Mouse (Mus musculus): Measurements from ENCODE around the gene Tmem52b. TPM values are rescaled to one million over a fixed set of nuclear protein-coding genes. Genes with fewer than 3 reads are reported as not detected.

Gene Tmem52b
- polyA plus RNA-seq, 1 experiment from 2014 or later = not detected

GRCm38 (mm10) chr6:129532556-129532941 is 20.2 kb downstream of the Tmem52b start:
- H3K9ac ChIP-seq = peak overlapping the region; percentile 63; the same call in 1 of the 2 replicates
- peak overlapping the region; percentile 70 for H3K4me2 ChIP-seq (replicated peaks)
- H3K27me3 ChIP-seq = no peaks in the 10 kb centered on the region
- 30% methylated on average over 7 of the region's 7 CpGs for WGBS
- H3K27ac ChIP-seq (replicated peaks) = 0 out of 2 replicates have a peak overlapping the region, but pooled peaks have one; percentile 1
- no peaks in the 10 kb centered on the region for H3K9me3 ChIP-seq (replicated peaks)
- ATAC-seq (ENCODE audit: insufficient number of reproducible peaks, low FRiP score, low TSS enrichment, low read depth) = peak; percentile 44; the same call in 1 of the 2 replicates
- peak overlapping the region; percentile 80 for H3K4me3 ChIP-seq (replicated peaks)
- peaks cover 20% of the 10 kb centered on the region for H3K4me1 ChIP-seq
- no peaks in the 10 kb centered on the region for H3K36me3 ChIP-seq

GRCm38 (mm10) chr6:129532942-129533860 is 20.8 kb downstream of the Tmem52b start, which contains the start of gene Gabarapl1:
TSS of gene Gabarapl1 (plus strand) at chr6:129533160.
- H3K27ac ChIP-seq (replicated peaks) = peak within 1 kb of the TSS; percentile 58
- under 1% methylated on average over 55 of the region's 55 CpGs for WGBS
- H3K9me3 ChIP-seq (replicated peaks) = no peaks in the 10 kb centered on the region
- ATAC-seq (ENCODE audit: insufficient number of reproducible peaks, low FRiP score, low TSS enrichment, low read depth) = peak; percentile 66
- H3K36me3 ChIP-seq = no peaks in the 10 kb centered on the region
- H3K4me1 ChIP-seq = peaks cover 20% of the 10 kb centered on the region
- peak within 1 kb of the TSS; percentile 70 for H3K4me2 ChIP-seq (replicated peaks)
- H3K9ac ChIP-seq = peak within 1 kb of the TSS; percentile 63
- peak within 1 kb of the TSS; percentile 80 for H3K4me3 ChIP-seq (replicated peaks)
- H3K27me3 ChIP-seq = no peaks in the 10 kb centered on the region

- peak overlapping the region; percentile 63; the same call in 1 of the 2 replicates for H3K9ac ChIP-seq
- H3K4me3 ChIP-seq (replicated peaks) = peak overlapping the region; percentile 80
- H3K9me3 ChIP-seq (replicated peaks) = no peaks in the 10 kb centered on the region
- H3K27me3 ChIP-seq = no peaks in the 10 kb centered on the region
- ATAC-seq (ENCODE audit: insufficient number of reproducible peaks, low FRiP score, low TSS enrichment, low read depth) = no peak
- WGBS = 13% methylated on average over 9 of the region's 9 CpGs
- peaks cover 8% of the 10 kb centered on the region for H3K36me3 ChIP-seq
- H3K4me2 ChIP-seq (replicated peaks) = peak overlapping the region; percentile 70
- H3K27ac ChIP-seq (replicated peaks) = no peak overlapping the region
- H3K4me1 ChIP-seq = peaks cover 20% of the 10 kb centered on the region
These were observed 21.7 kb downstream of the Tmem52b start for GRCm38 (mm10) chr6:129534057-129534456.

GRCm38 (mm10) chr6:129534627-129535190 is 22.4 kb downstream of the Tmem52b start:
- Histone ChIP-seq H3K9me3 (replicated peaks) (no peaks in the 10 kb centered on the region), H3K9ac (no peak overlapping the region), H3K27ac (replicated peaks) (no peak overlapping the region), H3K4me2 (replicated peaks) (peak overlapping the region; percentile 70), H3K36me3 (peaks cover 13% of the 10 kb centered on the region), H3K4me1 (peaks cover 20% of the 10 kb centered on the region), H3K27me3 (no peaks in the 10 kb centered on the region), H3K4me3 (replicated peaks) (peak overlapping the region; percentile 80)
- 48% methylated on average over 4 of the region's 4 CpGs for WGBS
- no peak for ATAC-seq (ENCODE audit: insufficient number of reproducible peaks, low FRiP score, low TSS enrichment, low read depth)

- peaks cover 20% of the 10 kb centered on the region for H3K4me1 ChIP-seq
- peaks cover 22% of the 10 kb centered on the region for H3K36me3 ChIP-seq
- no peak overlapping the region for H3K4me2 ChIP-seq (replicated peaks)
- WGBS = 77% methylated on average over 4 of the region's 4 CpGs
- H3K9ac ChIP-seq = no peak overlapping the region
- no peaks in the 10 kb centered on the region for H3K27me3 ChIP-seq
- H3K9me3 ChIP-seq (replicated peaks) = no peaks in the 10 kb centered on the region
- no peak overlapping the region for H3K27ac ChIP-seq (replicated peaks)
- ATAC-seq (ENCODE audit: insufficient number of reproducible peaks, low FRiP score, low TSS enrichment, low read depth) = no peak
- H3K4me3 ChIP-seq (replicated peaks) = no peak overlapping the region
These were observed 23.4 kb downstream of the Tmem52b start for GRCm38 (mm10) chr6:129535723-129536122.

GRCm38 (mm10) chr6:129538555-129538954 is 26.2 kb downstream of the Tmem52b start:
- Histone ChIP-seq H3K9ac (no peak overlapping the region), H3K9me3 (replicated peaks) (no peaks in the 10 kb centered on the region), H3K4me3 (replicated peaks) (no peak overlapping the region), H3K36me3 (peaks cover 31% of the 10 kb centered on the region), H3K27ac (replicated peaks) (no peak overlapping the region), H3K27me3 (no peaks in the 10 kb centered on the region), H3K4me1 (peaks cover 20% of the 10 kb centered on the region), H3K4me2 (replicated peaks) (no peak overlapping the region)
- 84% methylated on average over 6 of the region's 6 CpGs for WGBS
- peak; percentile 52; the same call in 1 of the 2 replicates for ATAC-seq (ENCODE audit: insufficient number of reproducible peaks, low FRiP score, low TSS enrichment, low read depth)

- ATAC-seq (ENCODE audit: insufficient number of reproducible peaks, low FRiP score, low TSS enrichment, low read depth) = no peak
- H3K27ac ChIP-seq (replicated peaks) = no peak overlapping the region
These were observed 29.6 kb downstream of the Tmem52b start for GRCm38 (mm10) chr6:129541931-129542330.

GRCm38 (mm10) chr6:129542540-129542939 is 30.2 kb downstream of the Tmem52b start:
- Histone ChIP-seq H3K9me3 (replicated peaks) (no peaks in the 10 kb centered on the region), H3K27me3 (no peaks in the 10 kb centered on the region), H3K9ac (no peak overlapping the region), H3K4me2 (replicated peaks) (no peak overlapping the region), H3K4me3 (replicated peaks) (no peak overlapping the region), H3K36me3 (peaks cover 31% of the 10 kb centered on the region), H3K4me1 (no peaks in the 10 kb centered on the region), H3K27ac (replicated peaks) (no peak overlapping the region)
- WGBS = 90% methylated on average over 3 of the region's 3 CpGs
- no peak for ATAC-seq (ENCODE audit: insufficient number of reproducible peaks, low FRiP score, low TSS enrichment, low read depth)

More at GRCm38 (mm10) chr6:129541931-129542330, 29.6 kb downstream of the Tmem52b start:
- no peaks in the 10 kb centered on the region for H3K4me1 ChIP-seq
- no peaks in the 10 kb centered on the region for H3K27me3 ChIP-seq
- H3K36me3 ChIP-seq = peaks cover 31% of the 10 kb centered on the region
- no peaks in the 10 kb centered on the region for H3K9me3 ChIP-seq (replicated peaks)
- no peak overlapping the region for H3K4me2 ChIP-seq (replicated peaks)
- H3K9ac ChIP-seq = no peak overlapping the region
- 77% methylated on average over 9 of the region's 9 CpGs for WGBS
- no peak overlapping the region for H3K4me3 ChIP-seq (replicated peaks)

- peak; percentile 24; the same call in 1 of the 2 replicates for ATAC-seq (ENCODE audit: insufficient number of reproducible peaks, low FRiP score, low TSS enrichment, low read depth)
- WGBS = 70% methylated on average over 6 of the region's 6 CpGs
- Histone ChIP-seq H3K36me3 (peaks cover 24% of the 10 kb centered on the region), H3K4me2 (replicated peaks) (no peak overlapping the region), H3K4me1 (no peaks in the 10 kb centered on the region), H3K4me3 (replicated peaks) (no peak overlapping the region), H3K9ac (no peak overlapping the region), H3K27ac (replicated peaks) (no peak overlapping the region), H3K9me3 (replicated peaks) (no peaks in the 10 kb centered on the region), H3K27me3 (no peaks in the 10 kb centered on the region)
These were observed 31.6 kb downstream of the Tmem52b start for GRCm38 (mm10) chr6:129543709-129544606.

- no peak overlapping the region for H3K9ac ChIP-seq
- no peak overlapping the region for H3K4me3 ChIP-seq (replicated peaks)
- ATAC-seq (ENCODE audit: insufficient number of reproducible peaks, low FRiP score, low TSS enrichment, low read depth) = no peak
- WGBS = 77% methylated on average over 2 of the region's 2 CpGs
- H3K4me1 ChIP-seq = no peaks in the 10 kb centered on the region
- no peak overlapping the region for H3K27ac ChIP-seq (replicated peaks)
- H3K27me3 ChIP-seq = no peaks in the 10 kb centered on the region
- H3K4me2 ChIP-seq (replicated peaks) = no peak overlapping the region
- no peaks in the 10 kb centered on the region for H3K36me3 ChIP-seq
- no peaks in the 10 kb centered on the region for H3K9me3 ChIP-seq (replicated peaks)
These were observed 34.9 kb downstream of the Tmem52b start for GRCm38 (mm10) chr6:129547277-129547676.
